Mouse (Mus musculus) G1E-ER4 (cell line): ENCODE measurements around the gene Uggt1. TPM values are rescaled to one million over a fixed set of nuclear protein-coding genes. Genes with fewer than 3 reads are reported as not detected.
A peak's percentile ranks its signal among the peaks of the same experiment; 100 is the strongest.

ENCODE experiments used
- GATA1 ChIP-seq: IDR thresholded peaks from one replicate; pipeline ENCODE4 v1.8.0; 2012; ENCODE audit warnings: low read length, inconsistent platforms
- polyA plus RNA-seq: library from polyadenylated mRNA; stranded (reverse); fragments of >175 nt; gene quantifications from 2 replicates; pipeline ENCODE4 v1.2.3, GENCODE M21; 2012

The Uggt1 gene
- polyA plus RNA-seq, 1 experiment, result 10.4 TPM

GRCm38 (mm10) chr1:36118061-36118685 is 126.3 kb downstream of the Uggt1 start:
- TF ChIP-seq GATA1, result no peak

- TF ChIP-seq GATA1, result no peak
Measured at GRCm38 (mm10) chr1:36116488-36116887, 128.0 kb downstream of the Uggt1 start.

- no peak for TF ChIP-seq GATA1
Measured at GRCm38 (mm10) chr1:36114844-36115243, 129.7 kb downstream of the Uggt1 start.

GRCm38 (mm10) chr1:36113670-36114069 is 130.8 kb downstream of the Uggt1 start:
- TF ChIP-seq GATA1, result no peak

GRCm38 (mm10) chr1:36112665-36113064 is 131.9 kb downstream of the Uggt1 start:
- no peak for TF ChIP-seq GATA1

- TF ChIP-seq GATA1, result no peak
Measured at GRCm38 (mm10) chr1:36109987-36110386, 134.5 kb downstream of the Uggt1 start.

- no peak for TF ChIP-seq GATA1
Measured at GRCm38 (mm10) chr1:36105917-36106706, 138.4 kb downstream of the Uggt1 start.

GRCm38 (mm10) chr1:36100371-36100770 is 144.1 kb downstream of the Uggt1 start:
- TF ChIP-seq GATA1, result peak; percentile 61

GRCm38 (mm10) chr1:36098432-36098831 is 146.1 kb downstream of the Uggt1 start:
- TF ChIP-seq GATA1, result no peak

- TF ChIP-seq GATA1, result no peak
Measured at GRCm38 (mm10) chr1:36095423-36096272, 148.9 kb downstream of the Uggt1 start.

- TF ChIP-seq GATA1, result no peak
Measured at GRCm38 (mm10) chr1:36093741-36094140, 150.8 kb downstream of the Uggt1 start.

- peak; percentile 84 for TF ChIP-seq GATA1
Measured at GRCm38 (mm10) chr1:36091246-36091645, 153.3 kb downstream of the Uggt1 start.

- TF ChIP-seq GATA1, result no peak
Measured at GRCm38 (mm10) chr1:36090722-36091110, 153.8 kb downstream of the Uggt1 start.

Other genes with a start within 250 kb of the Uggt1 start
- gene Hs6st1, start 176.3 kb downstream of the Uggt1 start, polyA plus RNA-seq, result 69.7 and 80.0 TPM in 2 replicates
- 10.2 and 13.0 TPM in 2 replicates for gene Neurl3, start 30.0 kb upstream of the Uggt1 start, polyA plus RNA-seq
- 18.6 and 20.5 TPM in 2 replicates for gene Arid5a, start 63.0 kb upstream of the Uggt1 start, polyA plus RNA-seq
- gene Kansl3, start 124.5 kb upstream of the Uggt1 start, polyA plus RNA-seq, result 25.8 and 45.6 TPM in 2 replicates
- not detected in 2 replicates for gene Fer1l5, start 127.6 kb upstream of the Uggt1 start, polyA plus RNA-seq
- 11.6 and 12.8 TPM in 2 replicates for gene Lman2l, start 200.6 kb upstream of the Uggt1 start, polyA plus RNA-seq
- 1.3 and 2.1 TPM in 2 replicates for gene Cnnm4, start 226.9 kb upstream of the Uggt1 start, polyA plus RNA-seq